Mouse (Mus musculus) right cerebral cortex, postnatal 10 days (tissue): ENCODE results near the gene Ugt1a7c.
"Not testable (repeated sequence)": the region's sequence is repeated elsewhere in the genome, so short reads cannot be mapped to it uniquely, and the experiment has no call there.

Experiments
- DNase-seq, 2 experiments: peaks; one replicate each; pipeline ENCODE4 v3.0.0; 2021; ENCODE audit warnings: low spot score in 2 of 2

The Ugt1a7c gene

GRCm38 (mm10) chr1:88094941-88095492, at the start of gene Ugt1a7c:
Gene Ugt1a7c (plus strand): TSS chr1:88095062.
- peak in 1 of 2 experiments; percentile 34 for DNase-seq

GRCm38 (mm10) chr1:88047408-88047807, 47.5 kb upstream of the Ugt1a7c start:
- DNase-seq = not testable (repeated sequence)

- no peak for DNase-seq
These were observed 39.8 kb upstream of the Ugt1a7c start, which contains the start of gene Ugt1a10 for GRCm38 (mm10) chr1:88055088-88055487. Gene Ugt1a10 (plus strand): TSS chr1:88055388.

GRCm38 (mm10) chr1:88066472-88067102, 28.3 kb upstream of the Ugt1a7c start:
- DNase-seq = not testable (repeated sequence)

GRCm38 (mm10) chr1:88070495-88070894, 24.4 kb upstream of the Ugt1a7c start, which contains the start of gene Ugt1a9:
Gene Ugt1a9 (plus strand): TSS chr1:88070800.
- no peak for DNase-seq

- no peak for DNase-seq
These were observed 24.0 kb upstream of the Ugt1a7c start for GRCm38 (mm10) chr1:88070902-88071301.

- DNase-seq = no peak
These were observed 20.4 kb upstream of the Ugt1a7c start for GRCm38 (mm10) chr1:88074471-88074870.

- no peak for DNase-seq
These were observed 17.7 kb upstream of the Ugt1a7c start for GRCm38 (mm10) chr1:88077128-88077527.

GRCm38 (mm10) chr1:88081670-88082069, 13.2 kb upstream of the Ugt1a7c start:
- DNase-seq = no peak

- DNase-seq = no peak
These were observed 8.7 kb upstream of the Ugt1a7c start for GRCm38 (mm10) chr1:88086125-88086524.

- no peak for DNase-seq
These were observed 7.3 kb upstream of the Ugt1a7c start, which contains the start of gene Ugt1a8 for GRCm38 (mm10) chr1:88087513-88087912. Gene Ugt1a8 (plus strand): TSS chr1:88087813.

- no peak for DNase-seq
These were observed 2.5 kb upstream of the Ugt1a7c start for GRCm38 (mm10) chr1:88092341-88092740.

GRCm38 (mm10) chr1:88094270-88094676, 589 bp upstream of the Ugt1a7c start:
- DNase-seq = not testable (repeated sequence)

GRCm38 (mm10) chr1:88098546-88098945, 3.7 kb downstream of the Ugt1a7c start:
- not testable (repeated sequence) for DNase-seq

GRCm38 (mm10) chr1:88099691-88100090, 4.8 kb downstream of the Ugt1a7c start:
- not testable (repeated sequence) for DNase-seq

GRCm38 (mm10) chr1:88103019-88103418, 8.2 kb downstream of the Ugt1a7c start, which contains the start of gene Ugt1a6b:
Gene Ugt1a6b (plus strand): TSS chr1:88103252.
- not testable (repeated sequence) for DNase-seq

- DNase-seq = not testable (repeated sequence)
These were observed 9.0 kb downstream of the Ugt1a7c start for GRCm38 (mm10) chr1:88103697-88104468.

- DNase-seq = no peak
These were observed 10.0 kb downstream of the Ugt1a7c start for GRCm38 (mm10) chr1:88104667-88105430.

GRCm38 (mm10) chr1:88105656-88106055, 10.8 kb downstream of the Ugt1a7c start:
- DNase-seq = no peak

- DNase-seq = not testable (repeated sequence)
These were observed 14.2 kb downstream of the Ugt1a7c start for GRCm38 (mm10) chr1:88109027-88109557.

- DNase-seq = not testable (repeated sequence)
These were observed 14.7 kb downstream of the Ugt1a7c start for GRCm38 (mm10) chr1:88109604-88110003.
